Mouse (Mus musculus): Measurements from ENCODE around the gene Hist1h2af.
"Not testable (repeated sequence)": the region's sequence is repeated elsewhere in the genome, so short reads cannot be mapped to it uniquely, and the experiment has no call there.

The Hist1h2af gene

GRCm38 (mm10) chr13:23561531-23561882, 27.8 kb downstream of the Hist1h2af start:
- DNase-seq = not testable (repeated sequence)

- peak; percentile 89 for DNase-seq
These were observed 28.4 kb downstream of the Hist1h2af start, which contains the start of gene Hist1h3e for GRCm38 (mm10) chr13:23561883-23562659. TSS of gene Hist1h3e (minus strand) at chr13:23562369.

- peak; percentile 41 for DNase-seq
These were observed 29.2 kb downstream of the Hist1h2af start for GRCm38 (mm10) chr13:23562699-23563462.

GRCm38 (mm10) chr13:23564482-23564881, 30.8 kb downstream of the Hist1h2af start:
- no peak for DNase-seq

- DNase-seq = not testable (repeated sequence)
These were observed 36.7 kb downstream of the Hist1h2af start for GRCm38 (mm10) chr13:23570261-23571021.

GRCm38 (mm10) chr13:23571022-23571503, 37.4 kb downstream of the Hist1h2af start, which contains the start of the genes Hist1h2ae and Hist1h2bg:
TSS of gene Hist1h2ae (minus strand) at chr13:23571220.
TSS of gene Hist1h2bg (plus strand) at chr13:23571396.
- DNase-seq = peak; percentile 79

GRCm38 (mm10) chr13:23571504-23572217, 38.0 kb downstream of the Hist1h2af start:
- peak; percentile 30 for DNase-seq

- no peak for DNase-seq
These were observed 38.7 kb downstream of the Hist1h2af start for GRCm38 (mm10) chr13:23572218-23573033.

GRCm38 (mm10) chr13:23573034-23573897, 39.6 kb downstream of the Hist1h2af start:
- peak; percentile 49 for DNase-seq

GRCm38 (mm10) chr13:23573898-23574524, 40.3 kb downstream of the Hist1h2af start, which contains the start of the genes Hist1h2bf and Hist1h2ad:
TSS of gene Hist1h2bf (minus strand) at chr13:23574196.
TSS of gene Hist1h2ad (plus strand) at chr13:23574381.
- DNase-seq = peak; percentile 85

- not testable (repeated sequence) for DNase-seq
These were observed 41.0 kb downstream of the Hist1h2af start for GRCm38 (mm10) chr13:23574546-23575170.

- DNase-seq = peak; percentile 40
These were observed 41.7 kb downstream of the Hist1h2af start, which contains the start of gene Hist1h3d for GRCm38 (mm10) chr13:23575271-23575851. TSS of gene Hist1h3d (plus strand) at chr13:23575763.

- peak; percentile 41 for DNase-seq
These were observed 42.2 kb downstream of the Hist1h2af start for GRCm38 (mm10) chr13:23575864-23576313.

GRCm38 (mm10) chr13:23576351-23576881, 42.7 kb downstream of the Hist1h2af start:
- DNase-seq = no peak

- no peak for DNase-seq
These were observed 43.4 kb downstream of the Hist1h2af start for GRCm38 (mm10) chr13:23576906-23577639.

- no peak for DNase-seq
These were observed 44.1 kb downstream of the Hist1h2af start for GRCm38 (mm10) chr13:23577835-23578234.
